Mouse (Mus musculus): Measurements from ENCODE around the gene Tmem184a. TPM values are rescaled to one million over a fixed set of nuclear protein-coding genes. Genes with fewer than 3 reads are reported as not detected.

Gene Tmem184a
- polyA plus RNA-seq (2011; ENCODE audit: insufficient read depth, insufficient read length, low read depth, missing spikeins): 10.5 and 13.1 TPM in 2 replicates

DNA sequence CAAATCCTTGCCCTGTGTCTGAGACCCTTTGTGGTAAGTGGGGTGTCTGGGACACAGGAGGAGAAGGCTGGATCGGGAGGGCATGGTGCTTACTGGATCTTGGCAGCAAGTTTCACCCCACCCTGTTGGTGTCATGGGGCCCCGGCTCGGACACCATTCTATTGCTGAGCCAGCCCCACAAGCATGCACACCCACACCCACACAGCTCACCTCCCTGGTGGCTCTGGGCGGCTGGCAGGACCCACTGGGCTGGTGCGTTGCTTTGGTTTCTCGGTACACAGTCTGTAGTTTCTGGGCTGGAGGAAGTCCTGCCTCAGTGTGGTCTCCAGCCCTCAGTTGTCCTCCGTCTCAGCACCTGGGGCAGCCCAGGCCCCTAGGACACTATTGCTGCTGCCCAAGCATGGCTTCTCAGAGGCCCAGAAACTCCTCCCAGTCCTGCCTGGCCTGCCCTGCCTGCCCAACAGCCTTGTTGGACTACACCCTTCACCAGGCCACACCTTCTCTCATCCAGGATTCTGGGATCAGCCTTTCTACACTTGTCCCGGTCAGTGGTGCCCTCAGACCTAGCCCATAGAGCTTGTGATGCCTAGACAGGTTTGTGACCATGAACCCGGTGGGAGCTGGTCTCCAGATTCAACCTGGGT lies at the start of gene Tmem184a:
TSS of gene Tmem184a (minus strand) at position 380 of the 644 bp plus-strand sequence.
- no peak within 1 kb of the TSS for H3K4me3 ChIP-seq (ENCODE audit: low read depth, low read length)
- no peaks in the 10 kb centered on the region for H3K4me1 ChIP-seq (ENCODE audit: control insufficient read depth, insufficient read depth, low read length)
- no peak within 1 kb of the TSS for H3K9ac ChIP-seq (ENCODE audit: low read depth, poor library complexity, severe bottlenecking)
- H3K27ac ChIP-seq (ENCODE audit: insufficient read depth, low read length): no peak within 1 kb of the TSS
- no peaks in the 10 kb centered on the region for H3K9me3 ChIP-seq (replicated peaks; ENCODE audit: control insufficient read depth, insufficient read depth, low read length, poor library complexity, severe bottlenecking)
- no peaks in the 10 kb centered on the region; the same call in 1 of the 2 replicates for H3K36me3 ChIP-seq (ENCODE audit: control insufficient read depth, insufficient read depth, low read length, poor library complexity, severe bottlenecking)
- TF ChIP-seq POLR2A (IDR thresholded peaks at IDR 0.05; ENCODE audit: insufficient read depth, low read length): no peak
- no peak for TF ChIP-seq CTCF (IDR thresholded peaks at IDR 0.05; ENCODE audit: low read depth, low read length)
- TF ChIP-seq EP300 (IDR thresholded peaks at IDR 0.05; ENCODE audit: insufficient read depth, low read depth, low read length): no peak
- H3K27me3 ChIP-seq (ENCODE audit: control insufficient read depth, insufficient read depth, low read length, poor library complexity, severe bottlenecking): no peaks in the 10 kb centered on the region

DNA sequence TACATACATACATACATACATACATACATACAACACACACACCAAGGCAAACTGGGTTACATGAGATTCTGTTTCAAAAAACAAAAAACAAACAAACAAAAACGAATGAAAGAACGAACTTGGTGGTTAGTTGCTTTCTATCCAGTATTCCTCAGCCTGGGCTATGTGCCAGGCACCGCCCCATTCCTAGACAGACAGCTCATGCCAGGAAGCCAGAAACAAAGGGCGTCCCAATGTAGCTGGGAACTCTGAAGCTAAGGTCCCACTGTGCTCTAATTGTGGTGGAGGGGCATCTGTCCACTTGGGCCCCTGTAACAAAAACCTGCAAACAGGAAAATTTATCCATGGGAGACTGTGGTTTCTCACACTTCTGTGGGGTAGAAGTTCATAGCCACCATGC lies 43.0 kb upstream of the Tmem184a start:
- H3K4me1 ChIP-seq (ENCODE audit: control insufficient read depth, insufficient read depth, low read length): no peaks in the 10 kb centered on the region
- no peaks in the 10 kb centered on the region for H3K27me3 ChIP-seq (ENCODE audit: control insufficient read depth, insufficient read depth, low read length, poor library complexity, severe bottlenecking)
- H3K27ac ChIP-seq (ENCODE audit: insufficient read depth, low read length): no peak overlapping the region
- no peak overlapping the region for H3K4me3 ChIP-seq (ENCODE audit: low read depth, low read length)
- no peaks in the 10 kb centered on the region for H3K36me3 ChIP-seq (ENCODE audit: control insufficient read depth, insufficient read depth, low read length, poor library complexity, severe bottlenecking)
- no peaks in the 10 kb centered on the region for H3K9me3 ChIP-seq (replicated peaks; ENCODE audit: control insufficient read depth, insufficient read depth, low read length, poor library complexity, severe bottlenecking)
- no peak for TF ChIP-seq CTCF (IDR thresholded peaks at IDR 0.05; ENCODE audit: low read depth, low read length)
- no peak for TF ChIP-seq EP300 (IDR thresholded peaks at IDR 0.05; ENCODE audit: insufficient read depth, low read depth, low read length)
- TF ChIP-seq POLR2A (IDR thresholded peaks at IDR 0.05; ENCODE audit: insufficient read depth, low read length): no peak
- H3K9ac ChIP-seq (ENCODE audit: low read depth, poor library complexity, severe bottlenecking): no peak overlapping the region

DNA sequence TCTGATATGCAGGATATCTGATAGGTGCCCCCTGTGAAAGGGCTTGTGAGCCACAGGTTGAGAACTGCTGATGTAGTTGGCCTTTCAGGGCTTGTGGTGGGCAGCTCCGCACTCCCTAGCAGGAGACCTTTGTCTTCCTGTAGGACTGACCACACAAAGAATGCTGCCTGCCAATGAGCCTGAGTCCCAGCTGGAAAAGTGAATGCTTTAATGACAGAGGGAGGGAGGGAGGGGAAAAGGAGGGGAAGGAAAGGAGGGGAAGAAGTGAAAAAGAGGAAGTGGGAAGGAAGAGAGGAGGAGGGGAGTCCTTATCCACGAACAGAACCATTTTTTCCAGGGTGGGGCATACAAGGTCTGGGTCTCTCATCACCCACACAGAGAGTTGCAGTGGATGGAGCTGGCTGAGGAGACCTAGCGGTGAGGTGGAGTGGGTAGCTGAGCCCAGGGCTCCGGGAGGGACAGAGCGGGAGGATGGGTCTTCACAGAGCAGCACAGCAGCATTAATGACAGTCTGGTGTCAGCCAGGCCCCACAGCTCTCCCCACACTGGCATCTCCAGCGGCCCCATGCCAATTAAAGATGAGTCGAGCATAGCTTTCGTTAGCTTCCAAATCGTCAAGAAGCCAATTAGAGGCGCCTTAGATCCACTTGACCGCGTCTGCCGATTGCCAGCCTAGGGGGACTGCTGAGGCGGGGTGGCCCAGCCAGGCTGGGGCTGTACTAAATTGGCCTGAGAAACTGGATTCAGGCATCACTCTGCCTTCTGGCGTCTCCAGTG lies 40.8 kb upstream of the Tmem184a start:
- Histone ChIP-seq H3K9ac (ENCODE audit: low read depth, poor library complexity, severe bottlenecking) (no peak overlapping the region), H3K4me1 (ENCODE audit: control insufficient read depth, insufficient read depth, low read length) (no peaks in the 10 kb centered on the region), H3K9me3 (replicated peaks; ENCODE audit: control insufficient read depth, insufficient read depth, low read length, poor library complexity, severe bottlenecking) (no peaks in the 10 kb centered on the region), H3K36me3 (ENCODE audit: control insufficient read depth, insufficient read depth, low read length, poor library complexity, severe bottlenecking) (no peaks in the 10 kb centered on the region), H3K27ac (ENCODE audit: insufficient read depth, low read length) (no peak overlapping the region), H3K4me3 (ENCODE audit: low read depth, low read length) (no peak overlapping the region), H3K27me3 (ENCODE audit: control insufficient read depth, insufficient read depth, low read length, poor library complexity, severe bottlenecking) (no peaks in the 10 kb centered on the region)
- TF ChIP-seq EP300 (IDR thresholded peaks at IDR 0.05; ENCODE audit: insufficient read depth, low read depth, low read length): no peak
- TF ChIP-seq POLR2A (IDR thresholded peaks at IDR 0.05; ENCODE audit: insufficient read depth, low read length): no peak
- TF ChIP-seq CTCF (IDR thresholded peaks at IDR 0.05; ENCODE audit: low read depth, low read length): no peak

DNA sequence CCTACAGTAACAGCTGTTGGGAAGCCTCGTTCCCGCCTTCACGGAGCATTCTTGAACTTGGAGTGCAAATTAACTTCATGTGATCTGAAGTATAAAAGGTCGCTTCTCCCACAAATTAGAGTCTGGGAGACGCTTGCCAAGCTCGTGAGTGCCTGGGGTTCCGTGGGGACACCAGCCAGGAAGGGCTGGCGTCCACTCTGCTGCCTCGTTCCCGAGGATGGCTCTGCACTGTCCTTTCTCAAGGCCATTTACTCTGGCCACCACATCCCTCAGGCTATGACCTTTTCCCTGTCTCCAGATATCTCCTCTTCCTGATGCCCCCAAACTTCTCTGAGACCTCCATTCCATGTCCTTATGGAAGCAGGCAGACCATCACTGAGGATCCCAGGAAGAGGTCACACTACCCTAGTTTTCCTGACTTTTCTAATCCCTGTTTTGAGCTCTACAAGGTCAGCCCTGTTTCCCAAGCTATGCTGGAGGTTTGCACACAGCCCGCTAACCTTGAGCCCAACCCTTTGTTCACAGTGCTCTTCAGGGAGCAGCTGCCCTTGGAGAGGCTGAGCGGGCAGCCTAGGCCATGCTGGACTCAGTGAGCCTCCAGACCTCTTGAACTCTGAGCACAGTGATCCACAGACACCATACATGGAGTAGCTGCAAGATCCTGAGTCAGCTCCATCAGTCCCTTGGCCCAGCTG lies 30.1 kb upstream of the Tmem184a start:
- Histone ChIP-seq H3K9me3 (replicated peaks; ENCODE audit: control insufficient read depth, insufficient read depth, low read length, poor library complexity, severe bottlenecking) (no peaks in the 10 kb centered on the region), H3K4me1 (ENCODE audit: control insufficient read depth, insufficient read depth, low read length) (no peaks in the 10 kb centered on the region), H3K4me3 (ENCODE audit: low read depth, low read length) (no peak overlapping the region), H3K27me3 (ENCODE audit: control insufficient read depth, insufficient read depth, low read length, poor library complexity, severe bottlenecking) (no peaks in the 10 kb centered on the region), H3K27ac (ENCODE audit: insufficient read depth, low read length) (no peak overlapping the region), H3K36me3 (ENCODE audit: control insufficient read depth, insufficient read depth, low read length, poor library complexity, severe bottlenecking) (no peaks in the 10 kb centered on the region), H3K9ac (ENCODE audit: low read depth, poor library complexity, severe bottlenecking) (no peak overlapping the region)
- no peak for TF ChIP-seq EP300 (IDR thresholded peaks at IDR 0.05; ENCODE audit: insufficient read depth, low read depth, low read length)
- TF ChIP-seq POLR2A (IDR thresholded peaks at IDR 0.05; ENCODE audit: insufficient read depth, low read length): no peak
- no peak for TF ChIP-seq CTCF (IDR thresholded peaks at IDR 0.05; ENCODE audit: low read depth, low read length)

DNA sequence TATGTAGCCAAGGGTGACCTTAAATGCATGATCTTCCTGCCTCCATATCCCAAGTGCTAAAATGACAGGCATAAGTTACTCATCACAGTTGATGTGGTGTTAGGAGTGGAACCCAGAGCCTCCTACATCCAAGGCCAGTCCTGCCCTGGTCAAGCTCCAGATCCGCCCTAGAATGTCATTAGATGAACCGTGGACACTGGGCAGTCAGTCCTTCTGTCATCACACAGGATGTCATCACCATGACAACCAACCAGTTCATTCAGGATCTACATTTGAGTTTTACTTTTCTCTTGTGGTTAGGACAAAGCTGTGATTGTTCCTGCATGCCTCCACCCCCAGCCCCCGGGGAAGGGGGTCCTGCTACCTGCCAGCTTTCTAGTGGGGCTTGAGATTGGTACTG lies 19.4 kb upstream of the Tmem184a start:
- TF ChIP-seq EP300 (IDR thresholded peaks at IDR 0.05; ENCODE audit: insufficient read depth, low read depth, low read length) (no peak), CTCF (IDR thresholded peaks at IDR 0.05; ENCODE audit: low read depth, low read length) (no peak), POLR2A (IDR thresholded peaks at IDR 0.05; ENCODE audit: insufficient read depth, low read length) (no peak)
- no peak overlapping the region for H3K4me3 ChIP-seq (ENCODE audit: low read depth, low read length)
- no peaks in the 10 kb centered on the region for H3K4me1 ChIP-seq (ENCODE audit: control insufficient read depth, insufficient read depth, low read length)
- no peaks in the 10 kb centered on the region for H3K9me3 ChIP-seq (replicated peaks; ENCODE audit: control insufficient read depth, insufficient read depth, low read length, poor library complexity, severe bottlenecking)
- no peak overlapping the region for H3K27ac ChIP-seq (ENCODE audit: insufficient read depth, low read length)
- no peak overlapping the region for H3K9ac ChIP-seq (ENCODE audit: low read depth, poor library complexity, severe bottlenecking)
- no peaks in the 10 kb centered on the region for H3K27me3 ChIP-seq (ENCODE audit: control insufficient read depth, insufficient read depth, low read length, poor library complexity, severe bottlenecking)
- H3K36me3 ChIP-seq (ENCODE audit: control insufficient read depth, insufficient read depth, low read length, poor library complexity, severe bottlenecking): no peaks in the 10 kb centered on the region
